Mouse (Mus musculus): ENCODE results near the gene Klkb1.

DNA sequence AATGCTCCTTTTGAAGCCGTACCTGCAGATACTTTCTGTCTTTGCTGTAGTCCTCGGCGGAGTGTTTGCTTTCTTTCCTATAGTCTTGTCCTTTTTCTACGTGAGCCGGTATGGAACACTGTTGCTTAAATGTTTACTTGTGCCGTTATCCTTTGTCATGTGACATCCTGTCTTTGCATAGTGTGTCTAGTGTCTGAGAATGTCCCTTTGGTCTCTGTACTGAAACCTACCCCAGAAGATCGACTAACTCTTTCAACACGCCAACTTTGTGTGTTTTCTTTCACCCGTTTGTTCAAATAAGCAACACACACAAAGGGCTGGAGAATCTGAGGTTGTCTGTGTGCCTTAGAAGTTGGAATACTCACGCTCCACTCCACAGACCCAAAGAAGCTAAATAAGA lies 32.7 kb downstream of the Klkb1 start, which contains the start of gene F11:
- no peak for TF ChIP-seq CTCF (IDR thresholded peaks at IDR 0.05; ENCODE audit: insufficient read depth, low read depth, low read length)
- no peak for TF ChIP-seq POLR2A (IDR thresholded peaks at IDR 0.05; ENCODE audit: insufficient read depth, low read depth, low read length)

Measured in olfactory bulb, adult 2 months (tissue).